Mouse (Mus musculus) adrenal gland, adult 2 months (tissue): ENCODE measurements around the gene Fastkd3. TPM values are rescaled to one million over a fixed set of nuclear protein-coding genes. Genes with fewer than 3 reads are reported as not detected.

Source experiments
- DNase-seq: peaks from one replicate; pipeline ENCODE4 v3.0.0; 2021
- long read RNA-seq: library from polyadenylated mRNA; stranded (forward); transcript quantifications from one replicate; pipeline ENCODE4 v2.0.0, GENCODE M21; 2021
- polyA plus RNA-seq: library from polyadenylated mRNA; depleted of rRNA; stranded (reverse); fragments of >200 nt; gene quantifications from 2 replicates; pipeline ENCODE4 v1.2.3, GENCODE M21; 2012; rRNA removed
- total RNA-seq, 2 experiments: library from RNA; stranded (reverse); gene quantifications; 2 replicates each; pipeline ENCODE4 v1.2.3; 2021

Fastkd3 gene
- total RNA-seq, result 10 to 100 TPM; 15.5 to 15.9 TPM
- polyA plus RNA-seq, result 4.9 and 5.6 TPM in 2 replicates
- long read RNA-seq, transcript Fastkd3-201 (7 exons, 2,421 nt), result major isoform, 9 of 19 reads
- long read RNA-seq, partial matches to known transcripts, result 0 of 19 reads
- long read RNA-seq, other reads (novel, unspliced or antisense), result 6 of 19 reads

DNA sequence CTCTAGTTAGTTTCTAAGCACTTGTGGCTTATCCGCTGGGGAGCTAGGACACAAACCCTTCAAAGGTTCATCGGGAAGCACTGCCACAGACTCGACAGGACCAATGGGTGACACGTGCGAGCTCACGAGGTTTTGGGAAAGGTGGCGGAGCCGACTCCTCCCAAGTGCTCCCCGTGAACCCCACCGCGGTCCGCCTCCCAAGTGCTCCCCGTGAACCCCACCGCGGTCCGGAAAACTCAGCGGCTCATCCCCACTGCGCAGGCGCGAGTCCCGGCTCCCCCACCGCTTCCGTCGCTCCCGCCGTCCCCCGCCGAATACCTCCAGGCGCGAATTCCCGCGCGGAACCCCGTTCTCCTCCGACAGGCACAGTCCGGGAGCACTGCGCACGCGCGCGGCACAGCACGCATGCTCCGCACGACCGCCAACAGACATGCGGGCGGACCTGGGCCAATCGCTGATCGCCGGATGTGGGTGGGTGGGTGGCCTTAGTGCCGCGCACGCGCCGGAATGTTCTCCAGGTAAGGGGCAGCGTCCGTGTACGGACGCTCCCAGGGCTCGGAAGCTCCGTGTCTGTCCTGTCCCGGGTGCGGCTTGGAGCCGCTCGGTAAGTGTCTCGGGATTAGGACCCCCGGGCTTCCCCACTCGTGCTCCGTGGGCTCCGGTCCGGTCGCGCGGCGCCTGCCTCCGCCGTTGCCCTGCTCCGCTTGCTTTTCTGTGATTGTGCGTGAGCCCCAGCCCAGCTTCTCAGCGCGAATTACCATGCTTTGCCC is at the start of gene Fastkd3, which contains the start of gene Mtrr:
TSS of gene Fastkd3 (plus strand) at position 488 of the 770 bp plus-strand sequence.
TSS of gene Mtrr (minus strand) at position 403 of the 770 bp plus-strand sequence.
- peak; percentile 99 for DNase-seq

DNA sequence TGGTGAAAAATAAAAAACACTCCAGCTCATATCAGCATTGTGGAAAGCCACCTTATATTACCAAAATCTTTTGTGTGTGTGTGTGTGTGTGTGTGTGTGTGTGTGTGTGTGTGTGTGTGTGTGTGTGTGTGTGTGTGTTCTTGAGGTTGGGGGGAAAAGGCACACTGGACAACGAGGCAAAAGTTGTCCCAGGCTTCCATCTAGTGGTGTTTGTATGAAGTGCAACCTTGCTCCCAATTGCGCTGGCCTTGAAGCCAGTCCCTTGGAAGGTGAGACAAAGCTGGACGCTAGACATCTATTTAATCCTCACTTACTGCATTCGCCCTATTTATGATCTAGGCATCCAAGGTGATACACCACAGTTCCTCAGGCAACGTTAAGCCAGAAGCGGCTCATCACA is 28.6 kb upstream of the Fastkd3 start:
- peak; percentile 18 for DNase-seq

DNA sequence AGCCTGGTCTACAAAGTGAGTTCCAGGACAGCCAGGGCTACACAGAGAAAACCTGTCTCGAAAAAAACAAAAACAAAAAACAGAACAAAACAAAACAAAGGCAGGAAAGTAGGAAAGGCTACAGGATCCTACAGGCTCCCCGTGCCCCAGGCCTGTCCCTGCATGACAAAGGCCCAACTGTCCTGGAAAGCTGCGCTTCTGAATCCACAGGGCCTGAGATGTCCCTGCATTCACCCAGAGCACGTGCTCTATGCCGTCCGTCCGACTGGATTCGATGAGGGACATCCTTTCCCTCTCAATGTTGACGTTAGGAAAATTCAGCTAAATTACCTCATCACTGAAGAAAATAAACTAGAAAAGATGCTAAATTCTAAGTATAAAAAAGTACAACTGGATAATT is 13.9 kb upstream of the Fastkd3 start:
- DNase-seq, result no peak

DNA sequence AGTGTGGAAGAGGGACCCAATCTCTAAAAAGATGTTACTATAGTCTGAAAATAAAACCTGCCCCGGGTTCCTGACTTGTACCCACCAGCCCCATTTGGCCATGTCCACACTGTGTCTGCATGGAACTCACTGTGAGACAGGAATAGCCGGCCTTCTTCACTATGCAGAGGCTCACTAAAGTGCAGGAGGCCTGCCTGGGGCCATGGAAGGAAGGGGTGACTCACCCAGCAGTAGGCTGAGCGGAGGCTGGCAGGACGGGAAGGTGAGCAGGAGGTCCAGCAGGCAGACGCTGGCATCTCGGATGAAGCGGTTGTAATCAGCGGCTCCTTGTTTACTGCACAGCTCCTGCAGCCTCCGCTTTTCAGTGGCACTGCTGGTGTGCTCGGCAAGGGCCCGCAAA is 13.5 kb upstream of the Fastkd3 start:
- no peak for DNase-seq

DNA sequence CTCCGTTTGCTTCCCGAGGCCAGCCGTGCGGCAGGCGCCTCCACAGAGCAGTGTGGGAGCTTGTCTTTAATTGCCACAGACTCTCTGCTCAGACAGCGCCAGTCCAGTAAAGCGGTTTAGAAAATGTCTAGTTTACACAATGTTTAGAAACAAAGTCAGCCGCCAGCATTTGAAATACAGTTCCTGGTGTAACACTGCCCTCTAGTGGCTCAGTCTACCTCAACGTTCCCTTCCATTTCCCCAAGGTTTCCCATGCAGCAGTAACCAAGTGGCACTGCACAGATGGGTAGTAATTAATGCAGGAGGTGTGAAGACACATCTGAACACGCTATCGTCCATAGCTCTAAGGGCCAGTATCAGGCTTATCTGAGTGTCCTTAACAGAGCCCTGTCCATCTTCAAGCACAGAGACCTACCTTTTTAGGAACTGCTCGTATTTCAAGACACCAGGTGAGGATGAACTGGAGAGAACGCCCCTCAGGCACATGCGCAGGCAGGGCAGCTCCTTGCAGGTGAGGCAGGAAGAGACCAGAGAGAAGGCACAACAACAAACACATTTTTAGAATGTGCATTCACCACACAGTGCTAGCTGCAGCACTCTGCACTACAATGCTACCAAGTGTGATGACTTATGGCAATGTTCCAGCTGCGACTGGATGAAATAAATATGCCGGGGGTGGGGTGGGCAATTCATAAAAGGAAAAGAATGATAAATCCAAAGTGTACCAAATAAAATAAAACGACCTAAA is 12.3 kb upstream of the Fastkd3 start:
- DNase-seq, result peak; percentile 40

DNA sequence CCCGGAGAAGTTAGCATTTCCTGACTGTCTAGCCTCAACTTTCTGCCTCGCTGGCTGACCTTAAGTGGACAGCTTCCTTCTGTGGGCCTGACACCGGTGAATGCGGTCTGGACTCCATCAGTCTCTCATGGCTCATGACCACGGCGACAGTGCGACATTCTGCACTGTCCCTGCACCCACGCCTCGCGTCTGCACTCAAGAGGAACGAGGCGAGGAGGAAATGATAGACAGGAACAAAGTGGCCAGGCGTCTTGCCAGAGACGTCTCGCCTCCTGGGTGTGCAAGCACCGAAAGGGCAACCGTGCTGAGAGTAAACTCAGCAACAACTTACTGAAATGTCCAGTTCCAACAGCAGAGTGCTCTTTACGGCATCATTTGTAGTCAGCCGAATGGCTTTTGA is 9.8 kb upstream of the Fastkd3 start:
- DNase-seq, result no peak

DNA sequence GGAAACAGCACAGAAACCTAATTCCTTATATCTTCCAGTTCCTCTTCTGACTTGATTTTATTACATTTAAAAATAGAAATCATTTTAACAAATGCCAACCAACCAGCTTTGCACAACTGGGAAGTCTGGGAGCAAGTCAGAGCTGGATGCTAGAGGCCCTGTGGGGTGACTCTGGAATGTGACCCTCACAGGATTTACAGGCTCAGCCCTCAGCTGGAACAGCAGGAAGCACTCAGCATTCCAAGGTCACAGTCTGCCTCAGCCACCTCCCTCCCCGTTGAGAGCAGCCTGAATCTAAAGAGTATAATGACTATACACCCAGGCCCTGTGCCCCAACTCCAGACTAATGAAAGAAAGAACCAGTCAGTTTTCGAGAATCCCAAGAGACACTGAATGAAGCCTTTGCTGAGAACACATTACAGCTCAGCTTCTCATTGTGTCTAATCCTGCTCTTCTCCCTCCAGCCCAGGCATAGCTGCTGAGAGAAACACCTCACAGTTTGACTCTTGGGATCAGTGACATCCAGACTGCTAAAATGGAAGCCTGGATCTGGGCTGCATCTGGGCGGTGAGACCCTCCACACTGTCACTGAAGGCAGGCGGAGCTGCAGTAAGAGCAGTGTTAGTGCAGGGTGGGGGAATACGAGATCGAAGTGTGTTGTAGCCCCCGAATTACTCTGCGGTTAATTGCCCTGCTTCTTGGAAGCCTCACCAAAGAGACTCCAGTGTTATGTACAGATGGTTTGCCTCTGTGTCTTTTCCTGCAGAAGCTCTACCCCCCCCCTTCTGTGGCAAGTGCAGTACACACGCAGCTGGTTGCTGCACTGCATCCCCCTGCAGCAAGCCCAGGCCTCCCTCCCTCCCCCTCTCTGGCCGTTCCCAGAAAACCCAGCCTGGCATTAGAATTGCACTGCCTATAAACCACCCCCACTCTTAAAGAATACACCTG is 8.8 kb upstream of the Fastkd3 start:
- peak; percentile 64 for DNase-seq

DNA sequence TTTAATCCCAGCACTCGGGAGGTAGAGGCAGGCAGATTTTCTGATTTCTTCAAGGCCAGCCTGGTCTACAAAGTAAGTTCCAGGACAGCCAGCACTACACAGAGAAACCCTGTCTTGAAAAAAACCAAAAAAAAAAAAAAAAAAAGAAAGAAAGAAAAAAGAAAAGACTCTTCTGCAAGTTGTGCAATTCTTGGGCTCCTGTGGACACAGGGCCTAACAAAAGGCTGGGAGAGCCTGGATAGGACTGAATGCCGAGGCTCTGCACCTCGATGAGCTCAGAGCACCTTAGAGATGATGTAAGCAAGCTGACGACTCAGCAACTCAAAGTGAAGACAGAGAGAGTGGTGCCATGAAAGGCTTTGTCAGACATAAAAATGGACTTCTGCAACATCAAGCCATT is 7.6 kb upstream of the Fastkd3 start:
- no peak for DNase-seq

GRCm38 (mm10) chr13:68577945-68578344 is 4.1 kb upstream of the Fastkd3 start:
- peak; percentile 74 for DNase-seq

- DNase-seq, result no peak
Observed at GRCm38 (mm10) chr13:68581086-68581740, 821 bp upstream of the Fastkd3 start.

DNA sequence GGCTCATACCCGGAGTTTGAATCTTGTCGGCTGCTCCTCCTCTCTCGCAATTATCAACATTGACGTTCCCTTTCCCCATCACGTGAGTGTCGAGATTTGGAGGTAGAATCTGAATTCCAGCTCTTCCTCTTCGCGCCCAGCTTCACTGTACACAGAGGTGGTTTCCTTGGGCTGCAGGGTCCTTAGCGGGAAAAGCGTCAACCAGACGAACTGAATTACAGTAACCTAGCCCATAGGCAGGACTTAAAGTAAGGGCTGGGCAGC is 415 bp downstream of the Fastkd3 start:
- DNase-seq, result no peak

DNA sequence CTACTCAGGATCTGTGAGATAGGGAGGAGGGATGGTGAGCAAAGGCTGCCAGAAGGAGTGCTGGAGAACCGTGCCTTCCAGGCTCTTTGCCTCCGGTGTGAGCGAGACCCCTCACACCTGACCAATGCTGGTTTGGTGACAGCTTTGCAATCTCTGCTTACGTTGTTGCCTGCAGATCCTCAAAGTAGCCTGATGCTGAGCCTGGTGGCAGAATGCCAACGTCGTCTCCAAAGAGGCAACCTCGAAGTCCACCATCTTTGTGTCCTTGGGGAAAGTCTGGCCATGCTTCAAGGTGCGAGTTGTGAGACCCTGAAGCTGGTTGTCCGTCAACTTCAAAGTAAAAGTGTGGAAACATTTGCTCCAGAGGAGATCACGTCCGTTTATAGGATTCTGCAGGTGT is 1.9 kb downstream of the Fastkd3 start:
- no peak for DNase-seq

DNA sequence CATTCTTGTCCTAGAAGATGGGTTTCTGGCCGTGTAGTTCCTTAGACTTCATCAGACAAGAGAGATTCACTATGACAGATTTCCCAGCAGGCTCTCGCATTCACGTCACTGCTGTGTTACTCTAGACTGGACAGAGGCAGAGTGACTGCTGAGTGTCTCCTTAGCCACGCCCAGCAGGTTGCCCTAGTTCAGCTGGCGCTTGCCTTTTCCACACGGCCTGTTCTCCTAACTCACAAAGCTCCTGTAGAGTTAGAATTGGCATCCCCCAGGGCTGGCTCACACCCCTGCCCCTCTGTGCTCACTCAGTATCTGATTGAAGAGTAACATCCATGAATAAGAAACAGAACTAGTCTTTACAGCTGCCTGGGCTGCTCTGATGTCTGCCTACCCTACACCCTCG is 3.4 kb downstream of the Fastkd3 start:
- DNase-seq, result no peak

- no peak for DNase-seq
Observed at GRCm38 (mm10) chr13:68588352-68588751, 6.3 kb downstream of the Fastkd3 start.

DNA sequence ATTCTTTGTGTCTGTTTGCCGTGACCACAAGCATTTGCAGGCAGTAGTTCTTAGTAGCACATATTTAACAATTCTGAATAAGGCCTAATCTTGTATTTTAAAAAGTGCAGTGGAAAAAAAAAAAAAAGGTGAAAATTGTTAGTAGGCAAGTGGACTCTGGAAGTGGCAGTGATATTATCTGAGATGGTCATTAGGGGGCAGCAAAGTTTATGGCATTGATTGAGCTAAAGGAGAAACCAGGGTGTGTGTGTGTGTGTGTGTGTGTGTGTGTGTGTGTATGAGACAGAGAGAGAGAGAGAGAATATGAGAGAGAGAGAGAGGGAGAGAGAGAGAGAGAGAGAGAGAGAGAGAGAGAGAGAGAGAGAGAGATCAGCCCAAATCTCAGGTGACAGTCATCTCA is 11.8 kb downstream of the Fastkd3 start:
- no peak for DNase-seq

GRCm38 (mm10) chr13:68597199-68597598 is 15.2 kb downstream of the Fastkd3 start, which contains the start of gene 1700001L19Rik:
Gene 1700001L19Rik, plus strand, starts transcription at chr13:68597421.
- DNase-seq, result no peak

DNA sequence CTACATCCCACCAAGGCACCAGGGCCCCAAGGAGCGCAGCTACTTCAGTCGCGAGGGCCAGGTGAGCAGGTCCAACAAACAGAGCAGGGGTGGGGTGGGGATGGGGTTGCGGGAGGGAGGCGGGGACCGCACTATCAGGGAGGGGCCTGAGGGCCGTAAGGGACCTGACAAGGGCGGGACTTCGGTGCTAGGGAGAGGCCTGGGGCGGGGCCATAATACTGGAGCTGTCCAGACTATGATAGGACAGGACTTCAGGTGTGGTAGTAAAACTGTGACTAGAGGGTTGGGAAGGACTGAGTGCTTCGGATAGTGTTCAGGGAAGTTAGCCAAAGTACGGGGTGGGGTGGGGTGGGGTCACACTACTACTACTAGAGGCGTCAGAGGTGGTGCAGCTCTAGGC is 15.6 kb downstream of the Fastkd3 start:
- no peak for DNase-seq

GRCm38 (mm10) chr13:68598953-68599352 is 16.9 kb downstream of the Fastkd3 start:
- DNase-seq, result no peak

GRCm38 (mm10) chr13:68601184-68601583 is 19.1 kb downstream of the Fastkd3 start:
- DNase-seq, result peak; percentile 32

GRCm38 (mm10) chr13:68603085-68603484 is 21.1 kb downstream of the Fastkd3 start:
- no peak for DNase-seq

DNA sequence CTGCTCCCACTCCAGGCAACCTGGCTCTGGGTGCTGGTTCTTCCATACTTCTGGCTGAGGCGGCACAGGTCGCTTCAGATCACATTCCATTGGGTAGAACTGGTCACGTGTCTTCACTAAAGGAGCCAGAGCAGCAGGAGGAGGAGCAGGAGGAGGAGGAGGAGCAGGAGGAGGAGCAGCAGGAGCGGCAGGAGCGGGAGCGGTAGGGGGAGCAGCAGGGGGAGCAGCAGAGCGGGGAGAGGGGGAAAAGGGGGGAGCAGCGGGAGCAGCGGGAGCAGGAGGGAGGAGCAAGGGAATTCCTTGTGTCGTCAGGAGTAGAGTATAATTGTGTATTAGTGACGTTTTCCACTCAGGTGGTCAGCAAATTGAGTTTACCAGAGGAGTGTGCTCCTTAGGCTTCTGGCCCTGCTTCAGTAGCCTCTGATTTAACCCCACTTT is 23.7 kb downstream of the Fastkd3 start:
- DNase-seq, result peak; percentile 61
